Mouse (Mus musculus) liver, adult (tissue): ENCODE data around the gene B4galt5.

Experiments
- GATA4 ChIP-seq: IDR thresholded peaks from 2 replicates; pipeline ENCODE4 v1.6.1; 2014; ENCODE audit warnings: mild to moderate bottlenecking, low read length; ENCODE audit not compliant: insufficient replicate concordance

Gene B4galt5

GRCm38 (mm10) chr2:167348376-167349282 is at the start of gene B4galt5:
Gene B4galt5 (minus strand): TSS chr2:167349183.
- no peak for TF ChIP-seq GATA4

GRCm38 (mm10) chr2:167394426-167394825 is 45.4 kb upstream of the B4galt5 start:
- no peak for TF ChIP-seq GATA4

- no peak for TF ChIP-seq GATA4
Observed at GRCm38 (mm10) chr2:167386998-167387397, 38.0 kb upstream of the B4galt5 start.

- no peak for TF ChIP-seq GATA4
Observed at GRCm38 (mm10) chr2:167386456-167386855, 37.5 kb upstream of the B4galt5 start.

- TF ChIP-seq GATA4, result no peak
Observed at GRCm38 (mm10) chr2:167383666-167384083, 34.7 kb upstream of the B4galt5 start.

- no peak for TF ChIP-seq GATA4
Observed at GRCm38 (mm10) chr2:167382389-167382788, 33.4 kb upstream of the B4galt5 start.

GRCm38 (mm10) chr2:167381596-167381995 is 32.6 kb upstream of the B4galt5 start:
- no peak for TF ChIP-seq GATA4

GRCm38 (mm10) chr2:167380615-167381285 is 31.8 kb upstream of the B4galt5 start:
- TF ChIP-seq GATA4, result no peak

GRCm38 (mm10) chr2:167378972-167379371 is 30.0 kb upstream of the B4galt5 start:
- TF ChIP-seq GATA4, result no peak

GRCm38 (mm10) chr2:167377697-167378096 is 28.7 kb upstream of the B4galt5 start:
- TF ChIP-seq GATA4, result no peak

GRCm38 (mm10) chr2:167376160-167376564 is 27.2 kb upstream of the B4galt5 start:
- TF ChIP-seq GATA4, result no peak

- no peak for TF ChIP-seq GATA4
Observed at GRCm38 (mm10) chr2:167375688-167376087, 26.7 kb upstream of the B4galt5 start.

- TF ChIP-seq GATA4, result no peak
Observed at GRCm38 (mm10) chr2:167375135-167375534, 26.2 kb upstream of the B4galt5 start.

GRCm38 (mm10) chr2:167374191-167374805 is 25.3 kb upstream of the B4galt5 start:
- TF ChIP-seq GATA4, result no peak

- TF ChIP-seq GATA4, result no peak
Observed at GRCm38 (mm10) chr2:167373266-167373665, 24.3 kb upstream of the B4galt5 start.

- TF ChIP-seq GATA4, result no peak
Observed at GRCm38 (mm10) chr2:167371506-167371905, 22.5 kb upstream of the B4galt5 start.
